8 mouse cellular contexts compared by ENCODE assay signal in the genomic region with DNA sequence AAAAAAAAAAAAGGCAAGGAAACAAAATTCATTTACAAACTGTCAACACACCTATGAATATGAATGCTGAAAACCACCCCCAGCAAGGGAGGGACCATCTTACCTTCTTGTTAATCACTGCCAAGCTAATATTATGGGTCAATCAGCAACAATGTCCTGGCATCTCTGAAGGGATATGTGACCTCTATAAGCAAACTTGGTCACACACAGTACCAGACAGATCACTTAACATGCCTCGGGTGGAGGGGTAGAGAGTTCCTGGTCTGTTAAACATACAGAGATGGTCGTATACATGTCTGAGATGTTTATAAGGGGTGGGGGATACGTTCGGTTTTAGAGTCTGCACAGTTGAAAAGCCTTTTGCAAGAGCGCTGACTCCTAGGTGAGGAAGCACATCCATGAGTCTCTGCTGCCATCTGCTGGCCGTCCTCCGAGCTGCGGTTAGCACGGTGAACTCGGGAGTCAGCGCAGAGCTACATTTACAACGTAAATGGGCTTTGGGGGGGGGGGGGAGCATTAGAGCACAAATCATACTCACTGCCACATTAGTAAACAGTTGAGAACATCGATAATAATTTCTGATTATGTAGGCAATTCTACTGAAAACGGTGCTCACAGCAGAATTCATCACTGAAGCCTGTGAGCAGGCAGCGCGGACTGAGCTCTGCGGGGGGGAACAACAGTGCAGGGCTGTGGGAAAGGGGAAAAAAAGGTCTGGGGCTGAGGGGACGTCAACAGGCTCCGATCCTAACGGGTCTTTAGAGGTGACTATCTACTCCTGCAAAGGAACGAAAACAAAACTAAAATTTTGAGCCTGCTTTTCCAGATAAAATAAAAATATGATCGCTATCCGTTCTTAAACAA.
DNase-seq lines count a peak whose midpoint lies in the region; ATAC-seq and TF ChIP-seq lines count a peak whose summit lies in the region.

No protein-coding gene starts in this region.

- H3K36me3 ChIP-seq in ES-E14 (ENCODE audit: control insufficient read depth, insufficient read depth, low read length, poor library complexity, severe bottlenecking): no peaks in the 10 kb centered on the region
- H3K36me3 ChIP-seq in forebrain, postnatal 0 days (ENCODE audit: insufficient read depth): no peaks in the 10 kb centered on the region
- no peaks in the 10 kb centered on the region for H3K36me3 ChIP-seq in lung, postnatal 0 days (ENCODE audit: insufficient read depth, low read length)

- peaks cover 5% of the 10 kb centered on the region for H3K9me3 ChIP-seq in ES-E14 (ENCODE audit: control insufficient read depth, insufficient read depth, low read depth, low read length)
- no peaks in the 10 kb centered on the region for H3K9me3 ChIP-seq in forebrain, postnatal 0 days (ENCODE audit: low read length)
- no peaks in the 10 kb centered on the region for H3K9me3 ChIP-seq in lung, postnatal 0 days (ENCODE audit: low read length)

- peak overlapping the region; percentile 43 for H3K4me2 ChIP-seq in forebrain, postnatal 0 days (ENCODE audit: low read depth)
- H3K4me2 ChIP-seq in lung, postnatal 0 days (replicated peaks; ENCODE audit: low read depth, low read length): 0 out of 2 replicates have a peak overlapping the region, but pooled peaks have one; percentile 23

- WGBS in forebrain, postnatal 0 days: 23% methylated on average over 23 of the region's 23 CpGs
- 25% methylated on average over 23 of the region's 23 CpGs for WGBS in lung, postnatal 0 days

- H3K27ac ChIP-seq in ES-E14 (ENCODE audit: insufficient read depth, low read depth, low read length, poor library complexity, severe bottlenecking): no peak overlapping the region
- H3K27ac ChIP-seq in forebrain, postnatal 0 days (ENCODE audit: low read depth, low read length): no peak overlapping the region
- H3K27ac ChIP-seq in lung, postnatal 0 days (ENCODE audit: low read length): no peak overlapping the region

- no peaks in the 10 kb centered on the region for H3K27me3 ChIP-seq in forebrain, postnatal 0 days (ENCODE audit: insufficient read depth, low read length)
- H3K27me3 ChIP-seq in lung, postnatal 0 days (replicated peaks; ENCODE audit: insufficient read depth, low read length): no peaks in the 10 kb centered on the region

- DNase-seq in ES-E14 (ENCODE audit: low read depth, low spot score): peak; percentile 64
- DNase-seq in cerebellum, adult 11 months: peak; percentile 68
- peak; percentile 95 for DNase-seq in forebrain, postnatal 0 days
- peak; percentile 94 for DNase-seq in heart, postnatal 4 days
- peak; percentile 52 to 91 for DNase-seq in layer of hippocampus, adult 8-10 months (ENCODE audit: low spot score in 2 of 2)
- peak; percentile 77 for DNase-seq in lung, postnatal 0 days (ENCODE audit: low spot score)
- DNase-seq in ovary, postnatal 14 days (ENCODE audit: low spot score): peak; percentile 93
- peak; percentile 74 for DNase-seq in thymus, postnatal 25 days

- no peaks in the 10 kb centered on the region for H3K4me1 ChIP-seq in ES-E14 (ENCODE audit: control insufficient read depth in 2 of 2, insufficient read depth in 2 of 2, low read length in 2 of 2, poor library complexity in 1 of 2)
- H3K4me1 ChIP-seq in forebrain, postnatal 0 days (ENCODE audit: insufficient read depth): no peaks in the 10 kb centered on the region
- no peaks in the 10 kb centered on the region for H3K4me1 ChIP-seq in lung, postnatal 0 days (ENCODE audit: insufficient read depth, low read depth, low read length)

- TF ChIP-seq CTCF in forebrain, postnatal 0 days (IDR thresholded peaks at IDR 0.05; ENCODE audit: low read depth): peak; percentile 98
- peak; percentile 96 for TF ChIP-seq CTCF in lung, postnatal 0 days (IDR thresholded peaks at IDR 0.05)

- no peak overlapping the region for H3K4me3 ChIP-seq in ES-E14 (ENCODE audit: insufficient read depth in 1 of 2, low read depth in 1 of 2, low read length in 2 of 2, poor library complexity in 1 of 2, severe bottlenecking in 1 of 2)
- peak overlapping the region; percentile 23; the same call in 1 of the 2 replicates for H3K4me3 ChIP-seq in forebrain, postnatal 0 days (ENCODE audit: low read depth, low read length)
- H3K4me3 ChIP-seq in lung, postnatal 0 days (ENCODE audit: low read depth, low read length): no peak overlapping the region

- H3K9ac ChIP-seq in ES-E14 (ENCODE audit: insufficient read depth, low read depth, low read length, poor library complexity, severe bottlenecking): no peak overlapping the region
- peak overlapping the region; percentile 40; the same call in 1 of the 2 replicates for H3K9ac ChIP-seq in forebrain, postnatal 0 days
- no peak overlapping the region for H3K9ac ChIP-seq in lung, postnatal 0 days (replicated peaks; ENCODE audit: low read depth)

- no peak for TF ChIP-seq EP300 in lung, postnatal 0 days (IDR thresholded peaks at IDR 0.05)

- in situ Hi-C loops in ES-E14 (cut with MboI; ENCODE audit: low sequenced_read_pairs in 2 of 2, unreplicated experiment in 2 of 2): loop anchor here in 1 of 2 experiments (25.0 kb wide), 1 partner anchor 836 kb away; no protein-coding TSS in a partner anchor

- peak; percentile 91 for ATAC-seq in forebrain, postnatal 0 days
- ATAC-seq in lung, postnatal 0 days: peak; percentile 76

TF ChIP-seq in ES-E14, 5 proteins besides CTCF, POLR2A, EP300 and RAD21:
- no peak for TF ChIP-seq MAFK (IDR thresholded peaks at IDR 0.05; ENCODE audit: insufficient read depth, low read depth, low read length)
- TF ChIP-seq ZC3H11A (IDR thresholded peaks at IDR 0.05; ENCODE audit: borderline replicate concordance, low read depth, low read length): peak; percentile 94
